Mouse (Mus musculus) testis, adult 2 months (tissue): ENCODE data around the gene Slc13a4.

Source experiments
- CTCF ChIP-seq: fragments of 200-500 bp; IDR thresholded peaks from 2 replicates; pipeline ENCODE4 v1.5.1; 2012; ENCODE audit warnings: low read depth, mild to moderate bottlenecking, inconsistent platforms, low read length, moderate library complexity; ENCODE audit not compliant: control insufficient read depth, insufficient read depth, insufficient replicate concordance
- POLR2A ChIP-seq: fragments of 200-500 bp; IDR thresholded peaks from 2 replicates; pipeline ENCODE4 v1.6.1; 2012; ENCODE audit warnings: low read depth, mild to moderate bottlenecking, inconsistent platforms, low read length, moderate library complexity; ENCODE audit not compliant: control insufficient read depth

DNA sequence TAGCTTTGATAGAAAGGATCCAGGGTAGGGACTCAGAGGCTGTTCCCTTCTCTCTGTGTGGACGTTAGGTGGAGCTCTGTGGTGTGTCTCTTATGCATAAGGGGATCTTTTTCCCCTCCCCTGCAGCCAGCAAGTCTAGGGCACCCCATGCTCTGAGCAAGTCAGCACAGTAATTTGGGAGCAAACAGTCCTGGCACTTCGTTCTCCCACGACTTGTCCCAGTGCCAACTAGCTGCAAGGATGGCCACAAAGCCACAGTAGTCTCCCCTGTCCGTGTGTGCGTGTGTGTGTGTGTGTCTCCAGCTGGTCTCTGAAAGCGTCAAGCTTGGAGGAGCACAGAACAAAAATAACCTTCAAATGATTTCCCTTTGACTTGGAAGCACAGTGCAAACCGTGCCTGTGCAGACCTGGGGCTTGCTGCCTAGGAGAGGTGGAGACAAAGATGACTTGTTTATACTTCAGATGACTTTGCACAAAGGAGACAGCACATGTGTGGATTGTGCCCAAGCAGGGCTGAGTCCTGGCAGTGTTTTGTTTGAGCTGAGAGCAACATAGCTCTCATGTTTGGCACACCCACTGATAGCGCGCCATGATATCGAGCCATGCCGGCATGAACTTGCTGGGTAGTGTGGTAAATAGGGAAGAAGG lies 19.7 kb downstream of the Slc13a4 start:
- no peak for TF ChIP-seq POLR2A
- no peak for TF ChIP-seq CTCF
